Mouse (Mus musculus): ENCODE measurements around the gene 2200002J24Rik. TPM values are rescaled to one million over a fixed set of nuclear protein-coding genes. Genes with fewer than 3 reads are reported as not detected.

The 2200002J24Rik gene
- polyA plus RNA-seq (2012; rRNA removed) = 0.32 TPM in 1 of 2 replicates, not detected in the other

DNA sequence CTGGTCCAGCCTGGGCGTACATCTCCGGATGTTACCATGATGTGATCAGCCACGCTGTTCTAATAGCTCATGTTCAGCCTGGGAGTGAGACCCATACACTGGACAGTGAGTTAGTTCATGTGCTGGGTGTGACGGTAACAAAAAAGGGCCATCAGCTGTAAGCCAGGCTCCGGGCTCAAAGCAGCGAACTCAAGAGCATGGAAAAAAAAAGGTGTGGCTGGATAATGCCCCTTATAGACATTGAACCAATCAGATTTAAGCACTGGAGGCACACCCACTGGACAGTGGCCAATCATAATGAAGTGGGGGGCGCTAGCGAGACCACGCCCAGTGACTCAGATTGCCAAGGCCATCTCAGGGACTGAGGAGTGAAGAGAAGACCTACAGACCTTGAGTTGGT, at the start of gene 2200002J24Rik:
Gene 2200002J24Rik (plus strand): TSS at position 338 of the 400 bp plus-strand sequence.
- peak; percentile 14 for DNase-seq (ENCODE audit: low read depth)
- TF ChIP-seq POLR2A (IDR thresholded peaks at IDR 0.05; ENCODE audit: borderline replicate concordance, extremely low read depth, insufficient read depth, insufficient read length, poor library complexity, severe bottlenecking) (no peak), CTCF (IDR thresholded peaks at IDR 0.05; ENCODE audit: borderline replicate concordance, extremely low read depth, insufficient read depth, insufficient read length) (no peak)

DNA sequence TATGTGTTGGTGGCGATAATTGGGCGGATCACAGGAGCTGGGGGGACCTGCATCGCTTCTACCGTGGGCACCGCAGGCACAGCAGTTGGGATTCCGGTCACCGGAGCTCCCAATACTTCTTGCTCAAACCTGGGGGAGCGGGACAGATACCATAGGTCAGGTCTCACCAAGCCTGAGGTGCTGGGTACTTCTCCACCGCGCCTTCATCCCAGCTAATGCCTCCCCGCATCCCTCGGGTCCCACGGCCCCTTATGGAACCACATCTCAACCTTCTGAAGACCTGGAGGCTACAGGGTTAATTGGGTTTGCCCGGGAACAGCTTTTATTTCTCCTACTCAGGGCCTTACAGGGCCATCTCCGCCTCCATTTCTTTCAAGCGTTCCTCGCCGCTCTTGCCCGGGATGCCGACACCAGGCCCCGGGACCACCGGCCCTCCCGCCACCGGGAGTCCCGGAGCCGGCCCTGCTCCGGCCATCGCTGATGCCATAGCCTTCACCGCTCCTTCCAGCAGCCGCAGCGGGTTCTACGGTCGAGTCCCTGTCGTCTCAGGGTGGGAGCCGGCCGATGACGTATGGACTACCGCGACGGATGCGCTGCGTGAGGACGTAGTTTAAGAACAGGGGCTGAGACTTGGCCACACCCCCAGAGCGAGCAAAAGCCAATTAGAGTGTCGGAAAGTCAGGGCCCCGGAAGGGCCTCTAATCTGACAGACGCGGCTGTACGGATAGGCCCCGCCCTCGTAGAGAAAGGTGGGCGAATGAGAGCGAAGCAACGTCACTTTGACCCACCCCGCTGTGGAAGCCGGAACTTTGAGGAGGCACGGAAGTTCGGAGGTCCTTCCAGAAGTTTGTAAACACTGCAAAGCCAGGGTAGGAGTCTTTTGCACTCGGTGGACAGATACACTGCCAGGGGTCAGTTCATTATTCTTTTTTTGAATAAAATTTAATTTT, 48.9 kb upstream of the 2200002J24Rik start, which contains the start of gene Rbm42:
Gene Rbm42 (minus strand): TSS at position 727 of the 950 bp plus-strand sequence.
- peak; percentile 100 for DNase-seq (ENCODE audit: low read depth)

DNA sequence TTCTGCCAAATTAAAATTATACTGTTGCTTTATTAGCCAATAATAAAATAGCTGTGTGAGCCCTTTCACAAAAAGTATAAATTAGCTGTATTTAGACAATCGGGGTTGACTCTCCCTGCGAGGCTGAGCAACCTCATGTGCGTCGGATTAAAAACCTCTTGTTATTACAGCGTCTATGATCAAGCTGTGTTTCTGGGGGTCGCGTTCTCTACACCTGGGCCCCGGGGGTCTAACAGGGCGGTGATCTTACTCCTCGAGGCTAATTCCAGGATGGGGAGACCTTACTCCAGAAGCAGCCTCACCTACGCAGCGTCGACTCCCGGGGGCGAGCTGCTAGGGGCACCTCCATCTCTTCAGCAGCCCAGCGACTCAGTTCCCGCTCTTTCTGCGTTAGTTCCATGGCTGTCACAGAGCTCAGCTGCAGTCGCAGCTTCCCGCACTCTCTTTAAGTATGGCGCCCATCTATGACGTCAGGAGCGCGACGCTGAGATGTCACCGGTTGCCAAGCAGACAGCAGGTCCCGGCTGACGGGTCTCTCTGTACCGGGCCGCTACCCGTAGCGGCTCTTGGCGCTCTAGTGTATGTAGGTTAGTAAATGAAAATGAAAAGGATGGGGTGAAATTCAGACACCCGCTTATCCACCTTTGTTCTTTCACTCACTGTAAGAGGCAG, 34.1 kb upstream of the 2200002J24Rik start, which contains the start of gene Haus5:
Gene Haus5 (minus strand): TSS at position 466 of the 672 bp plus-strand sequence.
- TF ChIP-seq CTCF (IDR thresholded peaks at IDR 0.05; ENCODE audit: borderline replicate concordance, extremely low read depth, insufficient read depth, insufficient read length) = no peak
- peak; percentile 60; the same call in 1 of the 2 replicates for TF ChIP-seq POLR2A (IDR thresholded peaks at IDR 0.05; ENCODE audit: borderline replicate concordance, extremely low read depth, insufficient read depth, insufficient read length, poor library complexity, severe bottlenecking)
- peak; percentile 98 for DNase-seq (ENCODE audit: low read depth)

More for the DNA sequence above, 48.9 kb upstream of the 2200002J24Rik start, which contains the start of gene Rbm42:
- TF ChIP-seq CTCF (IDR thresholded peaks at IDR 0.05; ENCODE audit: borderline replicate concordance, extremely low read depth, insufficient read depth, insufficient read length) (no peak), POLR2A (IDR thresholded peaks at IDR 0.05; ENCODE audit: borderline replicate concordance, extremely low read depth, insufficient read depth, insufficient read length, poor library complexity, severe bottlenecking) (peak; percentile 51; the same call in 1 of the 2 replicates)

DNA sequence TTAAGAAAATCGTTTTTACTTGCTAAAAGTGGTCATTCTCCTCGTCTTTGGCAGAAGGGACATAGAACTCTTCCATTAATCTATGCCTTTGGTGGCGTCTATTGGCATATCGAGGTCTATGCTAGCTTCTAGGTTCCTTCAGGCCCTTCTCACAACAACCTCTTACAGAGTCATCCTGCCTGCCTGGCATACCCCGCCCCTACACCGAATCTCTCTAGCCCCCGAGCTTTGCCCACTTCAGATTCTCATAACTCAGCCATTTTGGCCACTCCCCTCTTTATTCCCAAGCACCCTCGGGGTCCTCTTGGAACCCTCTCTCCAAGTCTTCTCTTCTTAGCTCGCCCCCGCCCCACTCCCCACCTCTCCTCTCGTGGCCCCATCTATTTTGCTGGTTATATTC, 33.4 kb upstream of the 2200002J24Rik start:
- no peak for TF ChIP-seq CTCF (IDR thresholded peaks at IDR 0.05; ENCODE audit: borderline replicate concordance, extremely low read depth, insufficient read depth, insufficient read length)
- TF ChIP-seq POLR2A (IDR thresholded peaks at IDR 0.05; ENCODE audit: borderline replicate concordance, extremely low read depth, insufficient read depth, insufficient read length, poor library complexity, severe bottlenecking) = no peak
- no peak for DNase-seq (ENCODE audit: low read depth)

DNA sequence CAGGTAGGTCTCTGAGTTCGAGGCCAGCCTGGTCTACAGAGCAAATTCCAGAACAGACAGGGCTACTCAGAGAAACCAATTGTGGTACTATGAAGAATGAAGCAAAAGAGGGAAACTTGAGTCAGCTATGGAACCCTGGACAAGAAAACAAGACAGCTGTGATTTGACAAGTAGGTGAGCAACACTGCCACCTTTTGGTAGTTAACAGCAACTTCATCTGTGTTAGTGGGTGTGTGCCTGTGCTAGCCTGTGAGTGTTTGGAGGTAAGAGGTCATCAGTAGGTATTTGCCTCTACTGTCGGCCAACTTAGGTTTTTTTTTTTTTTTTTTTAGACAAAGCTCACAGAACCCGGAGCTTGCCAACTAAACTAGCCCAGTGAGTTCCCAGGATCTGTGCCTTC, 29.5 kb upstream of the 2200002J24Rik start:
- TF ChIP-seq POLR2A (IDR thresholded peaks at IDR 0.05; ENCODE audit: borderline replicate concordance, extremely low read depth, insufficient read depth, insufficient read length, poor library complexity, severe bottlenecking) (no peak), CTCF (IDR thresholded peaks at IDR 0.05; ENCODE audit: borderline replicate concordance, extremely low read depth, insufficient read depth, insufficient read length) (peak; percentile 49; the same call in 1 of the 2 replicates)
- peak; percentile 23 for DNase-seq (ENCODE audit: low read depth)

DNA sequence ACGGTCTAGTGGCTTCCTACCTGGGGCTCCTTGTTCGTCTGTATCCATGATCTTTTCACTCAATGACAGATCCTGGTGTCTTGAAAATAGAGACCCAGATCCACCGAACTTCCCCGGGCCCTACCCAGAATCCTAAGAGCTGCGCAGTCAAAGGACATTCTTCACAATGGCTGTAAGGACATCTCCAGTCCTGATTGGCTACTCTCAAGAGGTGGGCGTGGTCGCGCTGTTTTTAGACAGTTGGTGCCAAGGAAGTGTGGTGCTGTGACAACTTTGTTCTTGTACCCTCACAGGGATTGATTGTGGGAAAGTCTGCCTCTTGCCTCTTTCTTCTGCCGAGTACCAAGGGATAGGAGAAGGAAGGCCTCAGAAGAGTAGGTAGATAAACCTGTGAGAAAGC, 27.2 kb upstream of the 2200002J24Rik start, which contains the start of gene Pmis2:
Gene Pmis2 (minus strand): TSS at position 126 of the 400 bp plus-strand sequence.
- no peak for DNase-seq (ENCODE audit: low read depth)
- TF ChIP-seq POLR2A (IDR thresholded peaks at IDR 0.05; ENCODE audit: borderline replicate concordance, extremely low read depth, insufficient read depth, insufficient read length, poor library complexity, severe bottlenecking) = no peak
- no peak for TF ChIP-seq CTCF (IDR thresholded peaks at IDR 0.05; ENCODE audit: borderline replicate concordance, extremely low read depth, insufficient read depth, insufficient read length)

DNA sequence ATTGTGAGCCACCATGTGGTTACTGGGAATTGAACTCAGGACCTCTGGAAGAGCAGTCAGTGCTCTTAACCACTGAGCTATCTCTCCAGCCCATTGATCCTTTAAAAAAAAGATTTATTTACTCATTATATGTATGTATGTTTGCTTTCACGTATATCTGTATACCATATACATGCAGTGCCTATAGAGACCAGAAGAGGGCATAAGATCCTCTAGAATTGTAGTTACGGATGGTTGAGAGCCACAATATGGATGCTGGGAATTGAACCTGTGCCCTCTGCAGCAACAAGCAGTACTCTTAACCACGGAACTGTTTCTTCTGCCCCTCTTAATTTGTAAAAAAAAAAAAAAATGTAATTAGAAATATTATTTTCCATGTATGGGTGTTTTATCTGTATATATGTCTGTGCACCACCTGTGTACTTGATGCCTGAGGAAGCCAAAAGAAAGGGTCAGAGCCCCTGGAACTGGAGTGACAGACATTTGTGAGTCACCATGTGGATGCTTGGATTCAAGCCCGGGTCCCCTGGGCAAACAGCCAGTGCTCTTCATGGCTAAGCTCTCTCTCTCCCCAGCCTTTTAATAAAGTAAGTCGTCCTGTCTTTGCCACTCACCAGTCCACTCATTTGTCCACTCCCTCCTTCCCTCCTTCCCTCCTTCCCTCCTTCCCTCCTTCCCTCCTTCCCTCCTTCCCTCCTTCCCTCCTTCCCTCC, 20.3 kb upstream of the 2200002J24Rik start:
- DNase-seq (ENCODE audit: low read depth) = peak; percentile 80

DNA sequence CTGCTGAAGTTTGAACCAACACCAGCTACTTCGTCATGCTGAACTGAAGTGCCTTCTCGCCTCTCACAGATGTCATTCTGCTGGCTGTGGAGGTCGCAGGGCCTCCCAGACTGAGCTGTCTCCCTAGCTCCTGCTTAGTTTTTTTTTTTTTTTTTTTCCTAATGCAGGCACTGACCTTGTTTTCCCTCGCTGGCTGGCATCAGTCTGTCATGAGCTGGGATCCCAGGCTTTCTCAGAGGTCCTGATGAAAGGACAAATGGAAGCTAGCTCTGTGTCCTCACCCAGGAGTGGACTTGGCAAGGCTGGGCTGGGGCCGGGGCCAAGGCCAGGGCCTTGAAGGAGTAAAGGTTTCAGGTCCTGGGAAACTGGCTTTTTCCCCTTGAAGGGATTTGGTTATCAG, 16.8 kb upstream of the 2200002J24Rik start:
- TF ChIP-seq POLR2A (IDR thresholded peaks at IDR 0.05; ENCODE audit: borderline replicate concordance, extremely low read depth, insufficient read depth, insufficient read length, poor library complexity, severe bottlenecking) (no peak), CTCF (IDR thresholded peaks at IDR 0.05; ENCODE audit: borderline replicate concordance, extremely low read depth, insufficient read depth, insufficient read length) (no peak)
- DNase-seq (ENCODE audit: low read depth) = no peak

More for the DNA sequence above, 20.3 kb upstream of the 2200002J24Rik start:
- no peak for TF ChIP-seq CTCF (IDR thresholded peaks at IDR 0.05; ENCODE audit: borderline replicate concordance, extremely low read depth, insufficient read depth, insufficient read length)
- TF ChIP-seq POLR2A (IDR thresholded peaks at IDR 0.05; ENCODE audit: borderline replicate concordance, extremely low read depth, insufficient read depth, insufficient read length, poor library complexity, severe bottlenecking) = no peak

DNA sequence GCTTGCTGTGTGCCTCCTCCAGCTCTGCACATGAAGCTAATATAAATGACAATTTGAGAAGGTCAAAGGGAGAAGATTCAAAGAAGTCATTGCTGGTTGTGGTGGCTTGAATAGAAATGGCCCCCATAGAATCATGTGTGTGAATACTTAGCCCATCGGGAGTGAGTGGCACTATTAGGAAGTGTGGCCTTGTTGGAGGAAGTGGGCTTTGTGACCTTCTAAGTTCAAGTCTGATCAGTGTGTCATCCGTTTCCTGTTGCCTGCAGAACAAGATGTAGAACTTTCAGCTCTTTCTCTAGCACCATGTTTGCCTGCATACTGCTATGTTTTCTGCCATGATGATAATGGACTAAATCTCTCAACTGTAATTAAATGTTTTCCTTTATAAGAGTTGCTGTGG, 15.3 kb upstream of the 2200002J24Rik start:
- TF ChIP-seq POLR2A (IDR thresholded peaks at IDR 0.05; ENCODE audit: borderline replicate concordance, extremely low read depth, insufficient read depth, insufficient read length, poor library complexity, severe bottlenecking) = no peak
- no peak for DNase-seq (ENCODE audit: low read depth)

DNA sequence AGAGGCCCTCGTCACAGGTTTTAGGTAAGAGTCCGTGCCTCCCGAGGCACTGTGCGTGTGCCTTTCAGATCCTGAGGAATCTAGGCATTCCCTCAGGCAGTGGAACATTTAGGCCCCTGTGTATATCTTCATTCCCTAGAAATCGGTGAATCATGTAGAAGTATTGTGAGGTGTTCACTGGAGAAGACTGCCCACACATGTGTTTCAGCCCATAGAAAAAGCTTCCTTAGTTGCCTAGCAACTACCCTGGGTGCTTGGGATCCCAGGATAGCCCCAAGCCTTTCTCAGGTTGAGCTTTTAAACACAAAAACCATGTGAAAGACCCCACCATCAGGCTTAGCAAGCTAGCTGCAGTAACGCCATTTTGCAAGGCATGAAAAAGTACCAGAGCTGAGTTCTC, 10.4 kb upstream of the 2200002J24Rik start:
- TF ChIP-seq CTCF (IDR thresholded peaks at IDR 0.05; ENCODE audit: borderline replicate concordance, extremely low read depth, insufficient read depth, insufficient read length) (no peak), POLR2A (IDR thresholded peaks at IDR 0.05; ENCODE audit: borderline replicate concordance, extremely low read depth, insufficient read depth, insufficient read length, poor library complexity, severe bottlenecking) (no peak)
- DNase-seq (ENCODE audit: low read depth) = no peak

Data from brain, embryonic 14.5 days (tissue).